Mouse (Mus musculus) stomach, postnatal 0 days (tissue): ENCODE results near the gene Pcca.

Source experiments
- CTCF ChIP-seq: IDR thresholded peaks from 2 replicates; pipeline ENCODE4 v1.5.1; 2016; ENCODE audit warnings: antibody characterized with exemption, low read depth, mild to moderate bottlenecking, moderate library complexity
- EP300 ChIP-seq: optimal IDR thresholded peaks from 2 replicates; pipeline ENCODE3; 2016; ENCODE audit warnings: antibody characterized with exemption

DNA sequence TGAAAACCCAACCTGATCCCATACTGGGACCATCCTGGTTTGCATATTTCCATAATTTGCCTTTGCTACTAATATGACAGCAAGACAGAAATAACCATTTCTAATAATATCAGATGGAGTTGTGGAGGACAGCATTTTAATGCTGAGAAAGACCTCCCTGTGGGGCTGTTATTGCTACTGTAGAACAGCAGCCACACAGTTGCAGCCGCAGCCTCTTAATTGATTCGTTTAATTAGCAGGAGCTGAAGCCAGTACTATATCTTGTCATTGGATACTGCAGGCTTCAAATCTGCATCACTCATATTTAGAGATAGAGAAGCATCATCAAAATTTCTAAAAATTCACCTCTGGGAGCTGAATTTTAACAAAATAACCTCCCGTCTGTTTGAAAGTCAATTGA, 286.9 kb downstream of the Pcca start:
- no peak for TF ChIP-seq CTCF
- TF ChIP-seq EP300 = no peak
